Mouse (Mus musculus) liver, postnatal 0 days (tissue): Measurements from ENCODE around the gene Rgs9. TPM values are rescaled to one million over a fixed set of nuclear protein-coding genes. Genes with fewer than 3 reads are reported as not detected.
A peak's percentile ranks its signal among the peaks of the same experiment; 100 is the strongest.

ENCODE experiments used
- ATAC-seq: fragments of 200-750 bp; cut with Nextera tagmentation; 2 replicates; pipeline ENCODE4 v1.8.0; 2017; ENCODE audit warnings: mild to moderate bottlenecking, moderate library complexity
- DNase-seq: peaks from one replicate; pipeline ENCODE4 v3.0.0-alpha.2; 2016
- H3K27ac ChIP-seq: fragments of 300-500 bp; sonication (generic); 2 replicates; pipeline ENCODE4 v1.5.1; 2014; ENCODE audit warnings: antibody characterized with exemption, moderate library complexity, mild to moderate bottlenecking, low read depth
- H3K27me3 ChIP-seq: fragments of 300-500 bp; sonication (generic); 2 replicates; pipeline ENCODE4 v1.6.1; 2014; ENCODE audit warnings: low read length, control low read depth, mixed read lengths; ENCODE audit not compliant: insufficient read depth
- H3K36me3 ChIP-seq: fragments of 300-500 bp; sonication (generic); replicated peaks from 2 replicates; pipeline ENCODE4 v1.6.1; 2014; ENCODE audit warnings: mild to moderate bottlenecking, control low read depth, low read length, moderate library complexity, mixed read lengths; ENCODE audit not compliant: insufficient read depth
- H3K4me1 ChIP-seq: fragments of 300-500 bp; sonication (generic); 2 replicates; pipeline ENCODE4 v1.6.1; 2014; ENCODE audit warnings: antibody characterized with exemption, mild to moderate bottlenecking, control low read depth; ENCODE audit not compliant: insufficient read depth
- H3K4me2 ChIP-seq: fragments of 300-500 bp; sonication (generic); 2 replicates; pipeline ENCODE4 v1.6.1; 2014; ENCODE audit warnings: low read depth, mild to moderate bottlenecking, low read length, moderate library complexity, mixed read lengths
- H3K4me3 ChIP-seq: fragments of 300-500 bp; sonication (generic); 2 replicates; pipeline ENCODE4 v1.5.1; 2014; ENCODE audit warnings: low read depth, low read length
- H3K9ac ChIP-seq: fragments of 300-500 bp; sonication (generic); replicated peaks from 2 replicates; pipeline ENCODE4 v1.6.1; 2014; ENCODE audit warnings: mild to moderate bottlenecking, moderate library complexity
- H3K9me3 ChIP-seq: fragments of 300-500 bp; sonication (generic); 2 replicates; pipeline ENCODE4 v1.6.1; 2016; ENCODE audit warnings: mild to moderate bottlenecking, control low read depth, low read length, mixed read lengths
- CTCF ChIP-seq: sonication (generic); IDR thresholded peaks from 2 replicates; pipeline ENCODE4 v1.5.1; 2016; ENCODE audit warnings: antibody characterized with exemption, low read depth
- EP300 ChIP-seq: IDR thresholded peaks from 2 replicates; pipeline ENCODE4 v1.6.1; 2016; ENCODE audit warnings: antibody characterized with exemption, low read depth, mild to moderate bottlenecking
- WGBS: fragments of 180-500 bp; shearing (Covaris S2); extraction: QIAGEN DNeasy Blood & Tissue Kit; methylation state at CpG from one replicate; pipeline ENCODE4 v1.1.7; 2014; ENCODE audit not compliant: insufficient replicate concordance; 5-methylcytosine and 5-hydroxymethylcytosine counted together
- polyA plus RNA-seq: library from polyadenylated mRNA; unstranded; fragments of >200 nt; fragmentation: Nextera tagmentation; extraction: Ambion mirVana; gene quantifications from 2 replicates; pipeline ENCODE4 v1.2.1, GENCODE M21; 2015

The Rgs9 gene
- polyA plus RNA-seq, 1 experiment from 2014 or later = 0.11 TPM

- no peaks in the 10 kb centered on the region for H3K36me3 ChIP-seq
- H3K4me3 ChIP-seq = no peak overlapping the region
- DNase-seq (no peak), ATAC-seq (peak; percentile 56)
- no peak overlapping the region for H3K9ac ChIP-seq
- TF ChIP-seq EP300 (no peak), CTCF (no peak)
- no peak overlapping the region for H3K27ac ChIP-seq
- WGBS = 84% methylated on average over 8 of the region's 8 CpGs
- H3K27me3 ChIP-seq = no peaks in the 10 kb centered on the region
- H3K9me3 ChIP-seq = no peaks in the 10 kb centered on the region
- peaks cover 12% of the 10 kb centered on the region for H3K4me1 ChIP-seq
- H3K4me2 ChIP-seq = no peak overlapping the region
Measured at GRCm38 (mm10) chr11:109339155-109339938, 41.4 kb upstream of the Rgs9 start.

- TF ChIP-seq EP300 (no peak), CTCF (no peak)
- Histone ChIP-seq H3K36me3 (no peaks in the 10 kb centered on the region), H3K4me3 (no peak overlapping the region), H3K27ac (no peak overlapping the region), H3K4me1 (peaks cover 12% of the 10 kb centered on the region), H3K27me3 (no peaks in the 10 kb centered on the region), H3K9me3 (no peaks in the 10 kb centered on the region), H3K4me2 (no peak overlapping the region), H3K9ac (no peak overlapping the region)
- DNase-seq (no peak), ATAC-seq (no peak)
- WGBS = 54% methylated on average over 6 of the region's 6 CpGs
Measured at GRCm38 (mm10) chr11:109335890-109336289, 38.0 kb upstream of the Rgs9 start.

- TF ChIP-seq CTCF = no peak
- TF ChIP-seq EP300 = no peak
- 82% methylated on average over 4 of the region's 4 CpGs for WGBS
- H3K9ac ChIP-seq = no peak overlapping the region
- 0 out of 2 replicates have a peak, but pooled peaks cover 4% of the 10 kb centered on the region for H3K4me1 ChIP-seq
- H3K27me3 ChIP-seq = no peaks in the 10 kb centered on the region
- H3K9me3 ChIP-seq = no peaks in the 10 kb centered on the region
- no peak overlapping the region for H3K4me2 ChIP-seq
- DNase-seq (no peak), ATAC-seq (no peak)
- no peak overlapping the region for H3K27ac ChIP-seq
- H3K4me3 ChIP-seq = no peak overlapping the region
- no peaks in the 10 kb centered on the region for H3K36me3 ChIP-seq
Measured at GRCm38 (mm10) chr11:109334773-109335172, 36.8 kb upstream of the Rgs9 start.

GRCm38 (mm10) chr11:109332722-109333121 lies 34.8 kb upstream of the Rgs9 start:
- peak; percentile 40 for DNase-seq
- ATAC-seq = peak; percentile 56

GRCm38 (mm10) chr11:109331424-109331824 lies 33.5 kb upstream of the Rgs9 start:
- 0 out of 2 replicates have a peak overlapping the region, but pooled peaks have one; percentile 11 for H3K27ac ChIP-seq
- 0 out of 2 replicates have a peak, but pooled peaks cover 4% of the 10 kb centered on the region for H3K4me1 ChIP-seq
- DNase-seq (peak; percentile 95), ATAC-seq (peak; percentile 93)
- H3K9ac ChIP-seq = peak overlapping the region; percentile 44; the same call in 1 of the 2 replicates
- H3K27me3 ChIP-seq = no peaks in the 10 kb centered on the region
- H3K4me2 ChIP-seq = peak overlapping the region; percentile 77
- H3K4me3 ChIP-seq = peak overlapping the region; percentile 40
- no peaks in the 10 kb centered on the region for H3K9me3 ChIP-seq
- TF ChIP-seq CTCF (peak; percentile 97), EP300 (peak; percentile 21; the same call in 1 of the 2 replicates)
- WGBS = 5% methylated on average over 6 of the region's 6 CpGs
- no peaks in the 10 kb centered on the region for H3K36me3 ChIP-seq

More at GRCm38 (mm10) chr11:109332722-109333121, 34.8 kb upstream of the Rgs9 start:
- Histone ChIP-seq H3K36me3 (no peaks in the 10 kb centered on the region), H3K9me3 (no peaks in the 10 kb centered on the region), H3K9ac (no peak overlapping the region), H3K4me3 (no peak overlapping the region), H3K4me1 (0 out of 2 replicates have a peak, but pooled peaks cover 4% of the 10 kb centered on the region), H3K4me2 (no peak overlapping the region), H3K27me3 (no peaks in the 10 kb centered on the region), H3K27ac (peak overlapping the region; percentile 44; the same call in 1 of the 2 replicates)
- TF ChIP-seq EP300 = 0 out of 2 replicates have a peak, but pooled peaks have one; percentile 17
- TF ChIP-seq CTCF = no peak
- 46% methylated on average over 6 of the region's 6 CpGs for WGBS

GRCm38 (mm10) chr11:109330706-109331393 lies 32.9 kb upstream of the Rgs9 start:
- Histone ChIP-seq H3K27ac (no peak overlapping the region), H3K4me1 (0 out of 2 replicates have a peak, but pooled peaks cover 4% of the 10 kb centered on the region), H3K36me3 (no peaks in the 10 kb centered on the region), H3K9me3 (no peaks in the 10 kb centered on the region), H3K27me3 (no peaks in the 10 kb centered on the region), H3K4me3 (no peak overlapping the region), H3K9ac (no peak overlapping the region), H3K4me2 (peak overlapping the region; percentile 77)
- ATAC-seq = peak; percentile 22
- WGBS = 24% methylated on average over 17 of the region's 17 CpGs
- TF ChIP-seq EP300 = no peak
- no peak for TF ChIP-seq CTCF
- DNase-seq = no peak
